Mouse (Mus musculus) heart, adult 18-20 months (tissue): ENCODE data around the gene Ripor2. TPM values are rescaled to one million over a fixed set of nuclear protein-coding genes. Genes with fewer than 3 reads are reported as not detected.
A peak's percentile ranks its signal among the peaks of the same experiment; 100 is the strongest.

Experiments
- DNase-seq, 2 experiments: peaks; one replicate each; pipeline ENCODE4 v3.0.0; 2021 to 2022; ENCODE audit warnings: mixed read lengths in 1 of 2
- total RNA-seq, 2 experiments: library from RNA; stranded (reverse); gene quantifications; 2 replicates each; pipeline ENCODE4 v1.2.3; 2021

Ripor2 gene
- total RNA-seq, 2 experiments from 2014 or later: 7.0 to 11.4 TPM

GRCm38 (mm10) chr13:24584403-24584802, 2.4 kb downstream of the Ripor2 start:
- no peak for DNase-seq

DNA sequence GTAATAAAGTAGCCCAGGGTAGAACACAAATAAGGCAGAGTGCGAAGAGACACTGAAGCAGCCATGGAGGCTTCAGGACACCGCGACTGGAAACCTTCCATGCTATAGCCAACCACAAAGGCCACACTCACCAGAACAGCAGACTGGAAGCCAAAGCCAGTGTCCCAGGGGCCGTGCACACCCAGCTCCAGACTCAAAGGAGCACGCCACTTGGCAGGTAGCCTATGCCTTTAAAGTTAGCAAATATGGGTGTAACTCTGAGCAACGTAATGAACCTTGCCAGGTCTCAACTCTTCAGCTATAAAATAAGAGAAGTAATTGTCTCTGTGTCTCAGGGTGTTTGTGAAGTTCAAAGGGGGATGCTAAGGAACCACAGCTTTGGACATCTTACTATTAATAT, 2.9 kb downstream of the Ripor2 start:
- DNase-seq: no peak

DNA sequence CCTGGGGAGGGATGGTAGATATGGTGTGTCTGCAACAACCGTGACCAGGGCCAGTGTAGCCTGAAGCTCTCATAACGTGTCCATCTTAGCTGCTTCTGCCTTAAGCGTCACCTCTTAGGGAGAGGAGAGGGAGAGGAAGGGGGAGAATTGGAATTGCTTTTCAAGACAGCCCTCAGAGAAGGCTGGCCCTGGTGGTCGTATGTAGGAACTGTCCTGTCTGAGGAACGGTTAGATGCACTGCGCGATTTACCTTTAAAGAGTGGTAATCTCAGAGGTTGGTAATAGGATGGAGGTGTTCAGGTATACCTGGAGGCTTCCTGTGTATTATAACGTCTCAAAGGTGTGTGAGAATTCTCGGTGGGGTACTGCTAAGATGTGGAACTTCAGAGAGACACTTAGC, 3.4 kb downstream of the Ripor2 start:
- no peak for DNase-seq

DNA sequence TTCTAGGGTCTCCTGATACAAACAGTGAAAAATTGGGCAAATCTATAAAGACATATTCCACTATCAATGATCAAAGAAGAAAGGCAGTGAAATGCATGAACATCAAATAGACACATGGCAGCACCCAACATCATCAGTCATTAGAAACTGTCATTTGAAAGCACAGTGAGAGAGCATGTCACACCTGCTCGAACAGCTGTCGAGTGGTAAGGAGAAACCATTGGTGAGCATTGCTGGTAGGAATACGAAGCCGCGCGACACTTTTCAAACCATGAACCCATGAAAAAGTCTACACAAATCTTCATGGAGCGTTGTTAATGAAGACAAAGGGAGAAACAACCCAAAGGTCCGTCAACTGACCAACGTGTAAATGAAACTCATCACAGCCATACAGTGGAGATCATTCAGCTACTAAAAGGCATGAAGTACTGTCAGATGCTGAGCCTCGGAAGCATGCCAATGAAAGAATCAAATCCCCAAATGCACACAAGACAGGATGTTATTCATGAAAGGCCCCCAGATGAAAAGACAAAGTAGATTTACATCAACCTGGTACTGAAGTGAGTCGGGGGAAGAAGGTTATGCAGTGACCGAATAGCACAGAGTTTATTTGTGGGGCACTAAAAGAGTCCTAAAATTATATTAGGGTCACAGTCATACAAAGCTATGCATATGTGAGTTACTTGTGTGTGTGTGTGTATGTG, 5.4 kb downstream of the Ripor2 start:
- no peak for DNase-seq

GRCm38 (mm10) chr13:24588603-24589002, 6.6 kb downstream of the Ripor2 start:
- no peak for DNase-seq

DNA sequence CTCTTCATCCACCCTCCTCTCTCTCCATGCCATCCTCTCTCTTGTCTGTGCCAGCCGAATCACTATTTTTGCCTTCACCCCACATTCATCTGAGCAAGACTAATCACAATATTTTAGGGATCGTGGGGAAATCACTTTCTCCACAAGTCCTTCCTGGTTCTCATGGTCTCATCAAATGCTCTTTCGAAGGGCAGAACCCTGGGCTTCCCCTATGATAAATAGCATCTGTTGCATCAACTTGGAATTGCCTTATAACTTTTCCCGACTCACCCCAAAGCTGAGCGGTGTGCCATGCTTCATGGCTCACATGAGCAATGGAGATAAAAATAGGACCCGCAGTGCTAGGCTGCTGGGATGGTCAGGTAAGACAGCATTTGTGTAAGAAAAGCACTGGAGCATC, 9.7 kb downstream of the Ripor2 start:
- no peak for DNase-seq

GRCm38 (mm10) chr13:24594303-24594702, 12.3 kb downstream of the Ripor2 start:
- DNase-seq: no peak

DNA sequence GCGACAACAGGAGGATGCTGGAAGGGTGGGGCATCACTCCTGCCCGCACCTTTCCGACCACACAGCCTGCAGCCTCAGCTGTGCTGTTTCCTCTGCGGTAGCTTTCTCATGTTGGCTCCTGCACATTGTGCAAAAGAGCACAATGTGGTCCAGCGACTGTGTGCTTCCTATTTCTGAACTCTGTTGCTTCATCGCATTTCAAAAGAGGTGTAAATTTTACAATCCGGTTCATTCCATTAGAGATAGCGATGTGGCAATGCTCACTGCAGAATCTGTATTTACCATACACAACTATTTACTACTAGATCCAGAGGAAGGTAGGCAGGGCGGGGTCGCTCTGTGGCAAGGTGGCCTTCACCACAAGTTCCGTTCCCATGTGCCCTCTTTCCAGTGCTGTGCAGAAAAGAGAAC, 17.6 kb downstream of the Ripor2 start:
- peak in 1 of 2 experiments; percentile 36 for DNase-seq

DNA sequence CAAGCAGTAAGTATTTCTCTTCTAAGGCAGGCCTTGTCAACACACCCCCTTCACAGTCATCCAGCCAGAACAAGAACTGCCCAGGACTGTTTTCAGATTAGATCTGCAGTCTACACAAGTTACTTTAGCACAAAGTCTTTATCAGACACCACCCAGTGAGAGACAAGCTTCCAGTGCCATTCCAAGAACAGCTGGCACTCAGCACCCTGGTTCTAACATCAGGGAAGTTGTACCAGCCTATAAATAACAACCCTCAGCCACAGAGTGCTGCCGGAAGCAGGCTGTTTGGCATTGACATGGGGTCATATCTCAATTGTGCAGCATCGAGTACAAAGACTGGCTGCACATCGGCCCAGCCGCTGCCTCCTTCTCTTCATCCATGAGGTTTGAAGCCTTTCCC, 21.0 kb downstream of the Ripor2 start:
- peak; percentile 76 to 88 for DNase-seq

- DNase-seq: peak; percentile 44 to 49
Measured at GRCm38 (mm10) chr13:24603591-24604009, 21.6 kb downstream of the Ripor2 start.

- DNase-seq: no peak
Measured at GRCm38 (mm10) chr13:24604096-24604495, 22.1 kb downstream of the Ripor2 start.

- DNase-seq: peak in 1 of 2 experiments; percentile 50
Measured at GRCm38 (mm10) chr13:24604761-24605591, 23.0 kb downstream of the Ripor2 start.

GRCm38 (mm10) chr13:24605755-24606154, 23.8 kb downstream of the Ripor2 start:
- DNase-seq: no peak

DNA sequence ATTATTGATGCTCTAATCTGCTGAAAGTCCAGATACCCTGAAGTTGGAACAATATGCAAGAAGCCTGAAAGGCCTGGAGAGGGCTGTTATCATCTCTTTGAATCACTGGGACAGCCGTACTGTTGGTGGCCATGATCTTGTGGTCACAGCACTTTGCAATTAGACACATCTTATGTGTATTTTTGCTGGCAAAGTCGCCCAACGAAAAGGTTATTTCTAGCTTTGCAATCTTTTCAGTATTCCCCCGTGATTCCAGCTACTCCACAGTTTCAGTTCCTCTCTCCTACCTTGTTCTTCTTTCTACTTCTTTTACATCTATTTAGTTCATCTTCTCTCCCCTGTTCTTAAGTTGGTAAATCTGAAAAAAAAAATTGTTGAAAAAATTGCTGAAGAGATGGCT, 26.0 kb downstream of the Ripor2 start:
- DNase-seq: no peak

DNA sequence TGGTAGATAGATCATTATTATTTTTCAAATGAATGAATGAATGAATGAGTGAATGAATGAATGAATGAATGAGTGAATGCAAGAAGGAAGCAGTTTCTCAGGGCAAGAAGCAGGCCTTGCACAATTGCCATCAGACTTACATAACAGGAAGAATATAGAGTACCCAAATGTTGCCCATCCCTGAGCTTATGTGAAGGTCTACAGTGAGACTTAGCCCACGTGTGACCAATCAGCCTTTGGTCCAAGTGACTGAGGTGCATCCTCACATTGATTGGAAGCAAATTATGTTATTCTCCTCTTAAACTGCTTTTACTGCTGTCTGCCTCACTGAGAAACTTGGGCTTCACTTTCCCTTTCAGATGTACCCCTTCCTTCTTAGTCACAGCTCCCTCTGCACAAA, 26.7 kb downstream of the Ripor2 start:
- DNase-seq: no peak

- no peak for DNase-seq
Measured at GRCm38 (mm10) chr13:24610883-24611282, 28.9 kb downstream of the Ripor2 start.

DNA sequence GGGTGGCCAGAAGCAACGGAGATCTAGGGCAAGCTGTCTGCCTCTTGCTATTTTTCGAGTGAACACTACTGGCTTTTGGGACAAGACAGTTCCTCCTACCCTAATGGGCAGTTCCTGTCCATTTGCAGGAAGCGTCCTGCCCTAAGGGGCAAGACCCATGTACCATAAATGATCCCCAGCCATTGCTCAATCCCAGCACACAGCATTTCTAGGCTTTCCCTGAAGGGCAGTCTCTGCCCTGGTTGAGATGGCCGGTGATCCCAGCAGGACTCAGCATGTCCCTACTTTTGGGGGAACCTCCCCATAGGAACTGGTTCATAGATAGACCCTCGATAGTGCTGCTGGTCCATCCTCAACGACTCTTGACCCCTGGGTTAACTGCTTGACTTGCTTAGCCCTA, 31.0 kb downstream of the Ripor2 start:
- DNase-seq: no peak

- no peak for DNase-seq
Measured at GRCm38 (mm10) chr13:24613433-24613832, 31.4 kb downstream of the Ripor2 start.

DNA sequence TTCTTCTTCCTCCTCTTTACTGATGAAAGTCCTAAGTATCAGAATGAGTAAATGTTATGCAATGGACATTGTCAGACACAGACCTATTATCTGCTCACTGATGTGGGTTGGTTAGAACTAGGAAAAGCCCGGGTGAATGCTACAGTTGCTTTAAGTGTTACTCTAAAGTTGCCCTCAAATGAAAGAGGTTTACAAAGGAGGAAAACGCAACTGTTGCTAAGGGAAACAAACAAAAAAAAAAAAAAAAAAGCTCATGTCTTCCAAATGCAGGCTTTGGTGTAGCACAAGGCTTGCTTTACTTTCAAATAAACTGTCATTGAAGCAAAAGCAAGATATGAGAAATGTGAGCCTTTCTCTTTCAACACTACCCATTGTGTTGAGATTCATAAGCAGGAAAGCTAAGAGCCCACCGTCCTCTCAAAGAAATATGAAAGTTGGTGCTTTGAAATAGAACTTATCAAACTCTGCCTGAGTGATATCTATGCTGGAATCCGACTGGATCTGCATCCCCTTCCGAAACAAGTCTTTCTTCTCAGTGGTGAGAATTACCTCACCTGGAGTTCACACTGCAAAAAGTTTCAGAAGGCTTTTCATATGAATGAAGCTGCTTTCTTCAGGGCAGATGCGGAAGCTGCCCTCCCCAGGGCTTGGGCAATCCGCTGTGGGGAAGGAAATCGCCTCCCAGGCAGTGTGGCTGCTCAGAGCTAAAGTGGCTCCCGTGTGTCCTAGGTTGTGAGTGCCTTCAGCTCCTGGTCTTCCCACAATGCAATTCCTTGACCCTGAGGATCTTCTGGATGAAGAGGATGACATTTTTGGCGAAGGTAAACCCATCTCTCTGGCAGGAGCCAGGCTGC, 32.2 kb downstream of the Ripor2 start:
- DNase-seq: peak in 1 of 2 experiments; percentile 45

DNA sequence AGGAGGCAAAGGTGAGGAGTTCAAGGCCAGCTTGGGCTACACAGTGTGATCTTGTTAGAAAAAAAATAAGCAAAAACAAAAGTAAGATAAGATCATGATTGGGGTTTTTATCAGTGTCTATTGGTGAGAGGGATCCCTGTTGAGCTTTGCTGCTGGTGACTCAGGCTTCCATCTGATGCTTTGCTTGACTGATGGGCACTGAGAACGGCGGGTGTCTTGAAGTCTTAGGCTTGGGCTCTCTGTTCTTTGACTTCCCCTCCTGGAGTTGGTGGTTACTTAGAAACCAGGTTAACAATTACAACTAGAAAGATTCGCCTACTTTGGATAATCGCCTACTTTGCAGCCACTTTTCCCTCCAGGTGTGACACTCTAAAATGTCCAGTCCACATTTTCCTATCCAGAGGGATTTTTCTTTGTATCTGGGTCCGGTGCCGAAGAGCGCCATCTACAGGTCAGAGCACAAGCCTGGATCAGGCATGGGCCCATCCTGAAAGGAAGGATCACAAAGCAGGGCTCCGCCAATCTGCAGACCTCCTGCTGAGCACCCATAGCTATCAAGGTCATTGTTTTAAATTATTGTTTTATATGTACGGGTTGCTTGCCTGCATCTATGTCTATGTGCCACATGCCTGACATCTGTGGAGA, 34.1 kb downstream of the Ripor2 start:
- DNase-seq: peak in 1 of 2 experiments; percentile 57

DNA sequence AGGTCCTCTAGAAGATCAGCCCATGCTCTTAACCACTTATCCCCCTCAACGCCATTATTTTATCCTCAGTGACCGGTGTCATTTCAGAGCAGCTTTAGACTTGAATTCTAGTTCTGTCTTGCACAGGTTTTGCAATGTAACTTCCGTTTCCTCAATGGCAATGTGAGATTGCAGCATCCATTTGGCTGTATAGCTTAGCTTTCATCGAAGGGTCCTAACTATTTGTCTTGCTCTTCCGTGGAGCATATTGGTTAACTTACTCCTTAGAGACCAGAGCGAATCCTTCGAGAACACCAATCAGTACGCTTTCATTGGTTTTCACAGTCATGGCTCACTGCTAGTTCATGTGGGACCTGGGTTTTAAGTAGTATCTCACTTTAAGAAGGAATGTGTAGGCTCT, 34.7 kb downstream of the Ripor2 start:
- DNase-seq: no peak
